Mouse (Mus musculus): Measurements from ENCODE around the gene Chrm3. TPM values are rescaled to one million over a fixed set of nuclear protein-coding genes. Genes with fewer than 3 reads are reported as not detected.

Chrm3 gene
- total RNA-seq, 2 experiments from 2014 or later = not detected

- no peak for ATAC-seq (replicated peaks; ENCODE audit: low FRiP score, low TSS enrichment, poor library complexity, severe bottlenecking)
These were observed 269.9 kb downstream of the Chrm3 start for GRCm38 (mm10) chr13:10090778-10091177.

- ATAC-seq (replicated peaks; ENCODE audit: low FRiP score, low TSS enrichment, poor library complexity, severe bottlenecking) = no peak
These were observed 274.3 kb downstream of the Chrm3 start for GRCm38 (mm10) chr13:10086336-10086735.

- ATAC-seq (replicated peaks; ENCODE audit: low FRiP score, low TSS enrichment, poor library complexity, severe bottlenecking) = no peak
These were observed 278.7 kb downstream of the Chrm3 start for GRCm38 (mm10) chr13:10081896-10082426.

- ATAC-seq (replicated peaks; ENCODE audit: low FRiP score, low TSS enrichment, poor library complexity, severe bottlenecking) = peak; percentile 95
These were observed 289.5 kb downstream of the Chrm3 start for GRCm38 (mm10) chr13:10071165-10071564.

GRCm38 (mm10) chr13:10068927-10069580 lies 291.6 kb downstream of the Chrm3 start:
- ATAC-seq (replicated peaks; ENCODE audit: low FRiP score, low TSS enrichment, poor library complexity, severe bottlenecking) = no peak

GRCm38 (mm10) chr13:10066829-10067618 lies 293.6 kb downstream of the Chrm3 start:
- ATAC-seq (replicated peaks; ENCODE audit: low FRiP score, low TSS enrichment, poor library complexity, severe bottlenecking) = no peak

- no peak for ATAC-seq (replicated peaks; ENCODE audit: low FRiP score, low TSS enrichment, poor library complexity, severe bottlenecking)
These were observed 294.9 kb downstream of the Chrm3 start for GRCm38 (mm10) chr13:10065776-10066175.

GRCm38 (mm10) chr13:10062681-10063080 lies 298.0 kb downstream of the Chrm3 start:
- ATAC-seq (replicated peaks; ENCODE audit: low FRiP score, low TSS enrichment, poor library complexity, severe bottlenecking) = no peak

GRCm38 (mm10) chr13:10058993-10059392 lies 301.7 kb downstream of the Chrm3 start:
- ATAC-seq (replicated peaks; ENCODE audit: low FRiP score, low TSS enrichment, poor library complexity, severe bottlenecking) = no peak

- no peak for ATAC-seq (replicated peaks; ENCODE audit: low FRiP score, low TSS enrichment, poor library complexity, severe bottlenecking)
These were observed 302.9 kb downstream of the Chrm3 start for GRCm38 (mm10) chr13:10057644-10058198.

- peak; percentile 97 for ATAC-seq (replicated peaks; ENCODE audit: low FRiP score, low TSS enrichment, poor library complexity, severe bottlenecking)
These were observed 306.6 kb downstream of the Chrm3 start for GRCm38 (mm10) chr13:10054086-10054485.

GRCm38 (mm10) chr13:10053301-10053889 lies 307.3 kb downstream of the Chrm3 start:
- no peak for ATAC-seq (replicated peaks; ENCODE audit: low FRiP score, low TSS enrichment, poor library complexity, severe bottlenecking)

GRCm38 (mm10) chr13:10045651-10046350 lies 314.8 kb downstream of the Chrm3 start:
- ATAC-seq (replicated peaks; ENCODE audit: low FRiP score, low TSS enrichment, poor library complexity, severe bottlenecking) = no peak

GRCm38 (mm10) chr13:10044084-10044483 lies 316.6 kb downstream of the Chrm3 start:
- no peak for ATAC-seq (replicated peaks; ENCODE audit: low FRiP score, low TSS enrichment, poor library complexity, severe bottlenecking)

GRCm38 (mm10) chr13:10033570-10034399 lies 326.9 kb downstream of the Chrm3 start:
- no peak for ATAC-seq (replicated peaks; ENCODE audit: low FRiP score, low TSS enrichment, poor library complexity, severe bottlenecking)

- no peak for ATAC-seq (replicated peaks; ENCODE audit: low FRiP score, low TSS enrichment, poor library complexity, severe bottlenecking)
These were observed 329.1 kb downstream of the Chrm3 start for GRCm38 (mm10) chr13:10031547-10031946.

GRCm38 (mm10) chr13:10029944-10030343 lies 330.7 kb downstream of the Chrm3 start:
- ATAC-seq (replicated peaks; ENCODE audit: low FRiP score, low TSS enrichment, poor library complexity, severe bottlenecking) = no peak

GRCm38 (mm10) chr13:10025134-10025533 lies 335.5 kb downstream of the Chrm3 start:
- ATAC-seq (replicated peaks; ENCODE audit: low FRiP score, low TSS enrichment, poor library complexity, severe bottlenecking) = no peak

- no peak for ATAC-seq (replicated peaks; ENCODE audit: low FRiP score, low TSS enrichment, poor library complexity, severe bottlenecking)
These were observed 337.5 kb downstream of the Chrm3 start for GRCm38 (mm10) chr13:10023112-10023511.
